Mouse (Mus musculus) lung, postnatal 0 days (tissue): ENCODE data around the gene Cdkl1.

Source experiments
- CTCF ChIP-seq: IDR thresholded peaks from 2 replicates; pipeline ENCODE4 v1.5.1; 2016; ENCODE audit warnings: antibody characterized with exemption, mild to moderate bottlenecking
- EP300 ChIP-seq: IDR thresholded peaks from 2 replicates; pipeline ENCODE4 v1.6.1; 2016; ENCODE audit warnings: antibody characterized with exemption, mild to moderate bottlenecking, control low read depth

GRCm38 (mm10) chr12:69766185-69766904 is 24.7 kb downstream of the Cdkl1 start:
- TF ChIP-seq CTCF: no peak
- 0 out of 2 replicates have a peak, but pooled peaks have one; percentile 11 for TF ChIP-seq EP300
